Mouse (Mus musculus) small intestine, adult 2 months (tissue): ENCODE measurements around the gene Slc2a13. TPM values are rescaled to one million over a fixed set of nuclear protein-coding genes. Genes with fewer than 3 reads are reported as not detected.

Experiments used
- H3K27ac ChIP-seq: fragments of 200-500 bp; 2 replicates; pipeline ENCODE4 v1.5.1; 2012; ENCODE audit warnings: low read depth, low read length, control low read depth, inconsistent platforms; ENCODE audit not compliant: insufficient read depth
- H3K27me3 ChIP-seq: fragments of 200-500 bp; 2 replicates; pipeline ENCODE4 v1.6.1; 2012; ENCODE audit warnings: mild to moderate bottlenecking, moderate library complexity, low read length, inconsistent platforms; ENCODE audit not compliant: control insufficient read depth, insufficient read depth
- H3K36me3 ChIP-seq: fragments of 200-500 bp; 2 replicates; pipeline ENCODE4 v1.6.1; 2012; ENCODE audit warnings: mild to moderate bottlenecking, low read length, control low read depth, inconsistent platforms; ENCODE audit not compliant: control insufficient read depth, insufficient read depth
- H3K4me1 ChIP-seq: fragments of 200-500 bp; 2 replicates; pipeline ENCODE4 v1.6.1; 2012; ENCODE audit warnings: low read length, inconsistent platforms, mixed read lengths; ENCODE audit not compliant: control insufficient read depth, insufficient read depth, insufficient read length
- H3K4me3 ChIP-seq: fragments of 200-500 bp; 2 replicates; pipeline ENCODE4 v1.5.1; 2012; ENCODE audit warnings: low read depth, mild to moderate bottlenecking, control low read depth, inconsistent platforms, low read length, moderate library complexity
- CTCF ChIP-seq: fragments of 200-500 bp; IDR thresholded peaks from 2 replicates; pipeline ENCODE4 v1.5.1; 2012; ENCODE audit warnings: low read depth, mild to moderate bottlenecking, control low read depth, inconsistent platforms, low read length, moderate library complexity, mixed read lengths; ENCODE audit not compliant: insufficient replicate concordance, insufficient read length; ENCODE audit errors: extremely low read depth
- POLR2A ChIP-seq: fragments of 200-500 bp; IDR thresholded peaks from 2 replicates; pipeline ENCODE4 v1.6.1; 2012; ENCODE audit warnings: low read depth, mild to moderate bottlenecking, control low read depth, inconsistent platforms, low read length, moderate library complexity
- WGBS: fragments of 180-500 bp; shearing (Covaris S2); methylation state at CpG from one replicate; pipeline ENCODE4 v1.1.7; 2018; 5-methylcytosine and 5-hydroxymethylcytosine counted together
- polyA plus RNA-seq: library from polyadenylated mRNA; depleted of rRNA; stranded (reverse); fragments of >200 nt; gene quantifications from 2 replicates; pipeline ENCODE4 v1.2.3, GENCODE M21; 2012

The Slc2a13 gene
- polyA plus RNA-seq, 1 experiment: 0.71 TPM

DNA sequence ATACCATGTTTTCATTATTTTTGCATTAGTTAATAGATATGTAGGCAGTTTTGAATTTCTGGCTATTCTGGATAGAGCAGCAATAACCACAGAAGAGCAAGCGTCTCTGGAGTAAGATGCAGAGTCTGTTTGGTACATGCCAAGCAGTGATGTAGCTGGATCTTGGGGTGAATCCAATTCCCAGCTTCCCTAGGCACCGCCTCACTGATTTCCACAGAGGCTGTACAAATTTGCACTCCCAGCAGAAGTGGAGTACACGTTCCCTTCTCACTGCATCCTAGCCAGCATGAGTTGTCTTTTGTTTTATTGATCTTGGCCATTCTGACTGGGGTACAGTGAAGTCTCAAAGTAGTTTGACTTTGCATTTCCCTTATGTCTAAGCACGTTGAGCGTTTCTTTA, 291.5 kb downstream of the Slc2a13 start:
- Histone ChIP-seq H3K27ac (no peak overlapping the region), H3K36me3 (no peaks in the 10 kb centered on the region), H3K27me3 (no peaks in the 10 kb centered on the region), H3K4me3 (no peak overlapping the region), H3K4me1 (no peaks in the 10 kb centered on the region)
- WGBS: 86% methylated on average over 5 of the region's 5 CpGs
- TF ChIP-seq CTCF (no peak), POLR2A (no peak)

DNA sequence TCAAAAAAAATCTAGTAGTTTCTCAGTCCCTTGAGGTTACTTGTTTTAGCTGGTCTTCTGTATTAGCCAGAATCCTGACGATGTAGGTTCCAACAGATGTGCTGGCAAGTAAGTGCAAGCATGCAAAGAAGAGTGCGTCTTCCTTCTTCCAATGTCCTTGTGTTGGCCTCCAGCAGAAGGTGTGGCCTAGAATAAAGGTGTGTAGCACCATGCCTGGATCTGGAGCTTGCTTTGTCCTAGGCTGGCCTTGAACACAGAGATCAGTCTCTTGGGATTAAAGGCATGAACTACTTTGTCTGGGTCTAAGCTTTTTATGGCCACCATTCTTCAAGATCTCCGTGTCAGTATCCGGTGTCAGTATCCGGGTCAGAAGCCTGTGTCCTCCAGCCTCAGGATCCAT, 293.5 kb downstream of the Slc2a13 start:
- Histone ChIP-seq H3K27ac (no peak overlapping the region), H3K27me3 (no peaks in the 10 kb centered on the region), H3K4me3 (no peak overlapping the region), H3K4me1 (0 out of 2 replicates have a peak, but pooled peaks cover 2% of the 10 kb centered on the region), H3K36me3 (no peaks in the 10 kb centered on the region)
- TF ChIP-seq CTCF: no peak
- no peak for TF ChIP-seq POLR2A
- 91% methylated on average over 5 of the region's 5 CpGs for WGBS

DNA sequence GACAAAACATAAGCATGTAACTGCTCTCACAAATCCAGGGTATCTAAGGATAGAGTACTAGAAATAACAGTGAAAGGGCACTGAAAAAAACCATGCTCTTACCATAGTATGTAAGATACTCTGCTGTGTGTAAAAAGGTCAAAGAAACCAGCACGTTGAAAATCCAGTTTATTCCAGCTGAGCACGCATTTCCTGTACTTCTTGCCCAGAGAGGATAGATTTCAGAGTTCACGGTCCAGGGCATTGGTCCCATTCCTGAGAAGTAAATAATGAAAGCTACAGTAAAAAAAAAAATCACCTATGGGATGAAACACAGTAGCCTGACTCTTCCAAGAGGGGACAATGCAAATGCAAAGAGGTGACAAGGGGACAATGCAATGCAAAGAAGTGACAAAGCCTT, 297.1 kb downstream of the Slc2a13 start:
- Histone ChIP-seq H3K4me1 (0 out of 2 replicates have a peak, but pooled peaks cover 2% of the 10 kb centered on the region), H3K4me3 (no peak overlapping the region), H3K27ac (no peak overlapping the region), H3K36me3 (no peaks in the 10 kb centered on the region), H3K27me3 (no peaks in the 10 kb centered on the region)
- WGBS: 19% methylated on average over 3 of the region's 3 CpGs
- TF ChIP-seq CTCF: no peak
- TF ChIP-seq POLR2A: no peak

DNA sequence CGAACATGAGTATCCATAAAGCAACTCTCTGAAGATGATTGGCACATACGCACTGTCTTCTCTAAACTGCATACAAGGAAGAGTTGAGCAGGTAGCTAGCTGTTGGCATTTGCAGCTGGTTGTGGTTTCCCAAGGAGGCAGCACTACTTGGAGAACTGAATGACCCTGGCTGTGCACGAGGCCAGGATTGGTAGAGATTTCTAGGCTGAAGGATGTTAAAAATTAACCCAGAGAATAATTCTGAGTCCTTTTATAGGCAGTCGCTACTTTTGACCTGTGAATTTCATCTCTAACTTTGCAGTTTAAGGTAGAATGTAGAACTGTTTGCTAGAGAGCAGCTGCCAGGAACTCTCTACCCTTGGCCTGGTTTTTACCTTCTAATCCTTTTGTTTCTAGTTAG, 304.5 kb downstream of the Slc2a13 start:
- TF ChIP-seq CTCF (no peak), POLR2A (no peak)
- Histone ChIP-seq H3K4me3 (no peak overlapping the region), H3K4me1 (no peaks in the 10 kb centered on the region), H3K27me3 (no peaks in the 10 kb centered on the region), H3K36me3 (no peaks in the 10 kb centered on the region), H3K27ac (no peak overlapping the region)
- WGBS: 30% methylated on average over 4 of the region's 4 CpGs

DNA sequence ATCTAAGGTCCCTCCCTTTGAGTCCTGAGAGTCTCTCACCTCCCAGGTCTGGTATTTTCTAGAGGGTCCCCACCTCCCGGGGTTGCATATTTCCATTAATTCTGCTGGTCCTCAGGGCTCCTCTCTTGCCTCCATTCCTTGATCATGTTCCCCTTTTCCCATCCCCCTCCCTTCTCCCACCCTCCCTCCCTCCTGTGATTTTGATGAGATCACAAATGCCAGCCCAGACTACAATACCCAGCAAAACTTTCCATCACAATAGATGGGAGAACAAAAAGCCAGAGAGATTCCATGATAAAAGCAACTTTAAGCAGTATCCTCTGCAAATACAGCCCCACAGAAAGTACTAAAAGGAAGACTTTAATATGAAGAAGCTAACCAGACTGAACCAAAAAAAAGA, 309.1 kb downstream of the Slc2a13 start:
- TF ChIP-seq CTCF (no peak), POLR2A (no peak)
- H3K4me1 ChIP-seq: no peaks in the 10 kb centered on the region
- H3K4me3 ChIP-seq: no peak overlapping the region
- no peaks in the 10 kb centered on the region for H3K36me3 ChIP-seq
- no peak overlapping the region for H3K27ac ChIP-seq
- 87% methylated on average over 1 of the region's 1 CpGs for WGBS
- no peaks in the 10 kb centered on the region for H3K27me3 ChIP-seq

DNA sequence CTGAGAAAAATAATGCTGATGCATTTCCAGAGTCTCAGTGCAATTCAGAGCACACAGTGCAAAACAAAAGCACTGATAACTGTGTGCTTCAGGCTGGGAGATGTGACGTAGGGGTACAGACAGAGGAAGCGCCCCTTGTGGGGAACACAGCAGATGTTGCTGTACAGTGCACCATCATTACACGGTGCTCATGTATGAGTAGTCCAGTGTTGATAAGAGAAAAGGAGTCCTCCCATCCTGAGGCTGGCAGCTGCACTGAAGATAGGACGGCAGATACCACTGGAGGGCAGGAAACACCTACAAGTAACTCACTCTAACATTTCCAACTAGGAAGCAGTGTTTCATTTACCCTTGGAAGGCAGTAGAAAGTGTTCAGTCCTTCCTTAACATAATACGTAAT, 312.5 kb downstream of the Slc2a13 start:
- no peaks in the 10 kb centered on the region for H3K27me3 ChIP-seq
- TF ChIP-seq POLR2A (no peak), CTCF (no peak)
- no peaks in the 10 kb centered on the region for H3K4me1 ChIP-seq
- no peaks in the 10 kb centered on the region for H3K36me3 ChIP-seq
- H3K4me3 ChIP-seq: no peak overlapping the region
- no peak overlapping the region for H3K27ac ChIP-seq
- WGBS: 51% methylated on average over 5 of the region's 5 CpGs

DNA sequence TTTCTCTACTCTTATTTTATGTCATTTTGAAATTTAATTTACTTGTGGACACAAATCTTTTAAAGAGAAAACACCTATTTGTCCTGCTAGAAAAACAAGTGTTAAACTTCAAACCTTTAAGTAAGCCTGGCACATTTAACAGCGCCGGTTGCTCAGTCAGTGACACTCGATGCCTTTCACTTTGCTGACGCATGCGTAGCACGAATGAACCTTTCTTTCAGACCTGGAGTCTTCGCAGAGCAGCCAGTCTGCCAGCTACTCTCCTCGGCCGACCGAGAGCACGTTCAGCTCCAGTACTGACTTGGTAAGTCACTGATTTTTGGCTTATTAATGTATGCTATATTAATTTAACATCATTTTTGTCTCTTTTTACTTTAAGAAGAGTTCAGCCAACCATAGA, 315.9 kb downstream of the Slc2a13 start:
- no peaks in the 10 kb centered on the region for H3K27me3 ChIP-seq
- H3K4me1 ChIP-seq: no peaks in the 10 kb centered on the region
- no peak overlapping the region for H3K27ac ChIP-seq
- TF ChIP-seq CTCF (no peak), POLR2A (no peak)
- WGBS: 85% methylated on average over 11 of the region's 11 CpGs
- no peak overlapping the region for H3K4me3 ChIP-seq
- H3K36me3 ChIP-seq: no peaks in the 10 kb centered on the region

DNA sequence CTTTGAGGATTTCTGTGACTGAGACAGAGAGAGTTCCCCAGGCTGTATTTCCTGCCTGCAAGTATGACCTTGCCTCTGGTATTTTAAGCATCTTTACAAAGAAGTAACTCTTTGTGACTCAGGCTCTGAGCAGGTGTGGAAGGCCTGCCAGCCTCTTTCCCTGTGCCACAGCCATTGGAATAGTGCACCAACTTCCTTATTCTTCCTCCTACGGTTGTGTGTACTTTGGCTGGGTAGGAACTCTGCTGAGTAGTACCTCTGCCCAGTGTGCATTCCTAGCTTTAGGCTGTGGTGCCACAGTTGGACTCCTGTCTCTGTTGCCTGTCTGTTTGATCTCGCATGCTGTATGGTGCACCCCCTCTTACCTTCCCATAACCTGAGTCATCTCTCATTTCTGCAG, 317.8 kb downstream of the Slc2a13 start:
- TF ChIP-seq CTCF (no peak), POLR2A (no peak)
- 42% methylated on average over 2 of the region's 2 CpGs for WGBS
- Histone ChIP-seq H3K27ac (no peak overlapping the region), H3K4me3 (no peak overlapping the region), H3K4me1 (no peaks in the 10 kb centered on the region), H3K27me3 (no peaks in the 10 kb centered on the region), H3K36me3 (no peaks in the 10 kb centered on the region)
